Mouse (Mus musculus): ENCODE data around the gene Mpg.

GRCm38 (mm10) chr11:32221225-32221950, 4.9 kb upstream of the Mpg start:
- TF ChIP-seq CTCF (IDR thresholded peaks at IDR 0.05; ENCODE audit: low read depth), result no peak
- TF ChIP-seq EP300 (IDR thresholded peaks at IDR 0.05; ENCODE audit: low read depth), result no peak
